Mouse (Mus musculus): ENCODE measurements around the gene Pacs2.

GRCm38 (mm10) chr12:113004993-113005392 is 9.3 kb upstream of the Pacs2 start:
- TF ChIP-seq RCOR1 (IDR thresholded peaks at IDR 0.05; ENCODE audit: low read depth, low read length) (no peak), POLR2AphosphoS2 (IDR thresholded peaks at IDR 0.05; ENCODE audit: low read length) (no peak), ZNF384 (IDR thresholded peaks at IDR 0.05; ENCODE audit: low read depth, low read length) (peak; percentile 61), CTCF (IDR thresholded peaks at IDR 0.05 in 2 of 3, conservative IDR thresholded peaks at IDR 0.05 in 1 of 3; ENCODE audit: control insufficient read depth in 1 of 3, insufficient read depth in 1 of 3, low read depth in 2 of 3, low read length in 3 of 3, poor library complexity in 1 of 3, severe bottlenecking in 1 of 3) (peak; percentile 30 to 96 (median 65); a peak in 5 of 6 replicates), NELFE (IDR thresholded peaks at IDR 0.05; ENCODE audit: low read depth, low read length) (no peak), POLR2A (IDR thresholded peaks at IDR 0.05; ENCODE audit: control insufficient read depth in 1 of 2, insufficient read depth in 1 of 2, low read depth in 1 of 2, low read length in 2 of 2, poor library complexity in 1 of 2) (no peak), GATA1 (IDR thresholded peaks at IDR 0.05; ENCODE audit: low read depth, low read length) (no peak), EP300 (IDR thresholded peaks at IDR 0.05; ENCODE audit: low read depth in 1 of 2, low read length in 2 of 2) (no peak), KAT2A (conservative IDR thresholded peaks at IDR 0.05; ENCODE audit: low read depth, low read length) (no peak), MXI1 (IDR thresholded peaks at IDR 0.05; ENCODE audit: low read depth, low read length) (0 out of 2 replicates have a peak, but pooled peaks have one; percentile 54), RAD21 (IDR thresholded peaks at IDR 0.05; ENCODE audit: low read depth, low read length) (peak; percentile 63), TAL1 (IDR thresholded peaks at IDR 0.05; ENCODE audit: low read length) (no peak)

Measured in MEL (cell line).